9 mouse cellular contexts compared by ENCODE assay signal in genomic region chr2:74701949-74702819, GRCm38 (mm10). TPM values are rescaled to one million over a fixed set of nuclear protein-coding genes. Genes with fewer than 3 reads are reported as not detected.
DNase-seq lines count a peak whose midpoint lies in the region; ATAC-seq and TF ChIP-seq lines count a peak whose summit lies in the region.
"Had no signal": no experiment of that assay in that cellular context is flagged by ENCODE, and none has a peak within 500 bp of the region (broad histone marks: within the 10 kb centered on the region; RNA-seq: fewer than 3 reads in every experiment).

No protein-coding gene starts in this region.

- no peak overlapping the region for H3K27ac ChIP-seq in forebrain, embryonic 11.5 days (ENCODE audit: low read depth, low read length)
- H3K27ac ChIP-seq in forebrain, embryonic 15.5 days (replicated peaks), result no peak overlapping the region
- no peak overlapping the region for H3K27ac ChIP-seq in bone marrow, adult 2 months (ENCODE audit: control insufficient read depth, insufficient read depth, low read depth, low read length, poor library complexity)
- H3K27ac ChIP-seq in layer of hippocampus, adult 2 months, result no peak overlapping the region
- H3K27ac ChIP-seq in small intestine, adult 2 months (ENCODE audit: insufficient read depth, low read depth, low read length), result no peak overlapping the region
- H3K27ac ChIP-seq: liver, embryonic 15.5 days had no signal

- 12% methylated on average over 17 of the region's 17 CpGs for WGBS in forebrain, embryonic 11.5 days
- 10% methylated on average over 17 of the region's 17 CpGs for WGBS in forebrain, embryonic 15.5 days
- WGBS in bone marrow, adult 2 months, result 17% methylated on average over 17 of the region's 17 CpGs
- 17% methylated on average over 17 of the region's 17 CpGs for WGBS in small intestine, adult 2 months

- H3K9me3 ChIP-seq in forebrain, embryonic 11.5 days (ENCODE audit: control insufficient read depth, low read length), result no peaks in the 10 kb centered on the region
- H3K9me3 ChIP-seq in forebrain, embryonic 15.5 days, result no peaks in the 10 kb centered on the region
- H3K9me3 ChIP-seq: liver, embryonic 15.5 days had no signal

- H3K36me3 ChIP-seq in forebrain, embryonic 11.5 days (ENCODE audit: control insufficient read depth, insufficient read depth, low read length), result no peaks in the 10 kb centered on the region
- no peaks in the 10 kb centered on the region for H3K36me3 ChIP-seq in forebrain, embryonic 15.5 days
- H3K36me3 ChIP-seq in small intestine, adult 2 months (ENCODE audit: control insufficient read depth, insufficient read depth, low read length), result no peaks in the 10 kb centered on the region
- H3K36me3 ChIP-seq: liver, embryonic 15.5 days had no signal

- H3K4me1 ChIP-seq in forebrain, embryonic 11.5 days (replicated peaks; ENCODE audit: control insufficient read depth, insufficient read depth, low read length), result peaks cover 9% of the 10 kb centered on the region
- H3K4me1 ChIP-seq in forebrain, embryonic 15.5 days, result peaks cover 26% of the 10 kb centered on the region
- no peaks in the 10 kb centered on the region for H3K4me1 ChIP-seq in bone marrow, adult 2 months (ENCODE audit: control insufficient read depth, insufficient read depth, low read length)
- H3K4me1 ChIP-seq in small intestine, adult 2 months (ENCODE audit: control insufficient read depth, insufficient read depth, insufficient read length, low read length), result peaks cover 11% of the 10 kb centered on the region

- TF ChIP-seq CTCF in bone marrow, adult 2 months (IDR thresholded peaks at IDR 0.05; ENCODE audit: control insufficient read depth, insufficient read depth, low read length), result peak; percentile 80
- peak; percentile 98 for TF ChIP-seq CTCF in layer of hippocampus, adult 2 months (conservative IDR thresholded peaks at IDR 0.05)
- TF ChIP-seq CTCF in small intestine, adult 2 months (IDR thresholded peaks at IDR 0.05; ENCODE audit: extremely low read depth, insufficient read length, insufficient replicate concordance, low read depth, low read length), result peak; percentile 86; the same call in 1 of the 2 replicates

- H3K4me2 ChIP-seq in forebrain, embryonic 11.5 days (ENCODE audit: low read depth, low read length, severe bottlenecking), result no peak overlapping the region
- H3K4me2 ChIP-seq in forebrain, embryonic 15.5 days (replicated peaks), result no peak overlapping the region
- H3K4me2 ChIP-seq: liver, embryonic 15.5 days had no signal

- H3K4me3 ChIP-seq in forebrain, embryonic 11.5 days (ENCODE audit: low read depth, low read length), result no peak overlapping the region
- no peak overlapping the region for H3K4me3 ChIP-seq in forebrain, embryonic 15.5 days
- no peak overlapping the region for H3K4me3 ChIP-seq in bone marrow, adult 2 months (replicated peaks; ENCODE audit: control insufficient read depth, low read depth, low read length)
- no peak overlapping the region for H3K4me3 ChIP-seq in layer of hippocampus, adult 2 months
- H3K4me3 ChIP-seq in small intestine, adult 2 months (ENCODE audit: low read depth, low read length), result no peak overlapping the region
- H3K4me3 ChIP-seq: liver, embryonic 15.5 days had no signal

- no peak for TF ChIP-seq POLR2A in bone marrow, adult 2 months (IDR thresholded peaks at IDR 0.05; ENCODE audit: borderline replicate concordance, control insufficient read depth, low read depth, low read length)
- no peak for TF ChIP-seq POLR2A in small intestine, adult 2 months (IDR thresholded peaks at IDR 0.05; ENCODE audit: low read depth, low read length)

- no peak for ATAC-seq in forebrain, embryonic 11.5 days (replicated peaks; ENCODE audit: low FRiP score)
- ATAC-seq in forebrain, embryonic 15.5 days (replicated peaks), result no peak

- DNase-seq in forebrain, embryonic 11.5 days (ENCODE audit: low spot score), result peak; percentile 89
- DNase-seq in A20 (ENCODE audit: low read depth, low spot score), result peak; percentile 49
- DNase-seq in forelimb bud, embryonic 11.5 days (ENCODE audit: low read depth, low spot score), result peak; percentile 87
- peak; percentile 35 to 78 for DNase-seq in layer of hippocampus, adult 2 months (ENCODE audit: low spot score in 2 of 2)
- DNase-seq in lung, postnatal 10 days, result peak; percentile 81

- H3K27me3 ChIP-seq in forebrain, embryonic 11.5 days (ENCODE audit: control insufficient read depth, insufficient read depth, low read length), result peaks cover 96% of the 10 kb centered on the region
- H3K27me3 ChIP-seq in forebrain, embryonic 15.5 days, result peaks cover 92% of the 10 kb centered on the region
- H3K27me3 ChIP-seq in small intestine, adult 2 months (ENCODE audit: control insufficient read depth, insufficient read depth, low read length), result peaks cover 82% of the 10 kb centered on the region

- H3K9ac ChIP-seq in forebrain, embryonic 11.5 days (ENCODE audit: low read length), result no peak overlapping the region
- H3K9ac ChIP-seq in forebrain, embryonic 15.5 days (replicated peaks), result no peak overlapping the region
- H3K9ac ChIP-seq: liver, embryonic 15.5 days had no signal

RNA-seq across cellular contexts. Expression of gene Hoxd8, which starts 2.2 kb away (rescaled TPM):
- not detected in 2 replicates for polyA plus RNA-seq in forebrain, embryonic 11.5 days (2014; fragmentation: Nextera tagmentation; extraction: Ambion mirVana)
- 0.10 TPM in 1 of 2 replicates, not detected in the other for polyA plus RNA-seq in forebrain, embryonic 15.5 days (2015; fragmentation: Nextera tagmentation; extraction: Ambion mirVana)
- 1.1 and 1.4 TPM in 2 replicates for polyA plus RNA-seq in bone marrow, adult 2 months (2011; ENCODE audit: insufficient read depth, insufficient read length, low replicate concordance, missing spikeins)
- total RNA-seq in layer of hippocampus, adult 2 months (2021), result not detected
- polyA plus RNA-seq in small intestine, adult 2 months (2012; rRNA removed), result 0.60 and 3.1 TPM in 2 replicates

RNA-seq across cellular contexts. Expression of gene Hoxd9, which starts 4.7 kb away (rescaled TPM):
- not detected in 2 replicates for polyA plus RNA-seq in forebrain, embryonic 11.5 days (2014; fragmentation: Nextera tagmentation; extraction: Ambion mirVana)
- not detected in 2 replicates for polyA plus RNA-seq in forebrain, embryonic 15.5 days (2015; fragmentation: Nextera tagmentation; extraction: Ambion mirVana)
- polyA plus RNA-seq in bone marrow, adult 2 months (2011; ENCODE audit: insufficient read depth, insufficient read length, low replicate concordance, missing spikeins), result not detected in 2 replicates
- not detected for total RNA-seq in layer of hippocampus, adult 2 months (2021)
- 0.24 and 0.34 TPM in 2 replicates for polyA plus RNA-seq in small intestine, adult 2 months (2012; rRNA removed)
- polyA plus RNA-seq: liver, embryonic 15.5 days had no signal

RNA-seq across cellular contexts. Expression of gene Hoxd3, which starts 9.5 kb away (rescaled TPM):
- 0.08 and 0.19 TPM in 2 replicates for polyA plus RNA-seq in forebrain, embryonic 11.5 days (2014; fragmentation: Nextera tagmentation; extraction: Ambion mirVana)
- polyA plus RNA-seq in forebrain, embryonic 15.5 days (2015; fragmentation: Nextera tagmentation; extraction: Ambion mirVana), result not detected in 2 replicates
- not detected in 2 replicates for polyA plus RNA-seq in bone marrow, adult 2 months (2011; ENCODE audit: insufficient read depth, insufficient read length, low replicate concordance, missing spikeins)
- not detected for total RNA-seq in layer of hippocampus, adult 2 months (2021)
- 0.42 and 0.48 TPM in 2 replicates for polyA plus RNA-seq in small intestine, adult 2 months (2012; rRNA removed)
- polyA plus RNA-seq: liver, embryonic 15.5 days had no signal

RNA-seq across cellular contexts. Expression of gene Hoxd4, which starts 9.5 kb away (rescaled TPM):
- not detected in 2 replicates for polyA plus RNA-seq in forebrain, embryonic 11.5 days (2014; fragmentation: Nextera tagmentation; extraction: Ambion mirVana)
- polyA plus RNA-seq in forebrain, embryonic 15.5 days (2015; fragmentation: Nextera tagmentation; extraction: Ambion mirVana), result not detected in 2 replicates
- 2.9 TPM in 1 of 2 replicates, not detected in the other for polyA plus RNA-seq in bone marrow, adult 2 months (2011; ENCODE audit: insufficient read depth, insufficient read length, low replicate concordance, missing spikeins)
- not detected for total RNA-seq in layer of hippocampus, adult 2 months (2021)
- 1.2 and 2.9 TPM in 2 replicates for polyA plus RNA-seq in small intestine, adult 2 months (2012; rRNA removed)
- polyA plus RNA-seq: liver, embryonic 15.5 days had no signal

RNA-seq across cellular contexts. Expression of gene Hoxd10, which starts 10.5 kb away (rescaled TPM):
- not detected in 2 replicates for polyA plus RNA-seq in forebrain, embryonic 11.5 days (2014; fragmentation: Nextera tagmentation; extraction: Ambion mirVana)
- polyA plus RNA-seq in forebrain, embryonic 15.5 days (2015; fragmentation: Nextera tagmentation; extraction: Ambion mirVana), result not detected in 2 replicates
- polyA plus RNA-seq in bone marrow, adult 2 months (2011; ENCODE audit: insufficient read depth, insufficient read length, low replicate concordance, missing spikeins), result not detected in 2 replicates
- not detected for total RNA-seq in layer of hippocampus, adult 2 months (2021)
- polyA plus RNA-seq in small intestine, adult 2 months (2012; rRNA removed), result not detected in 2 replicates
- polyA plus RNA-seq: liver, embryonic 15.5 days had no signal
